Mouse (Mus musculus): ENCODE results near the gene Pde6b. TPM values are rescaled to one million over a fixed set of nuclear protein-coding genes. Genes with fewer than 3 reads are reported as not detected.

The Pde6b gene
- polyA plus RNA-seq, 1 experiment from 2014 or later = 0.27 TPM

- 89% methylated on average over 4 of the region's 4 CpGs for WGBS
- ATAC-seq (ENCODE audit: low read depth) = no peak
- no peak overlapping the region for H3K9ac ChIP-seq
- no peaks in the 10 kb centered on the region for H3K9me3 ChIP-seq
- H3K4me3 ChIP-seq = no peak overlapping the region
- H3K4me1 ChIP-seq (replicated peaks) = peaks cover 10% of the 10 kb centered on the region
- no peak overlapping the region for H3K4me2 ChIP-seq
- H3K27ac ChIP-seq (replicated peaks) = no peak overlapping the region
- no peaks in the 10 kb centered on the region for H3K27me3 ChIP-seq
- H3K36me3 ChIP-seq = peaks cover 72% of the 10 kb centered on the region
These were observed 85.5 kb downstream of the Pde6b start for GRCm38 (mm10) chr5:108473737-108474136.

GRCm38 (mm10) chr5:108475977-108476376, 87.8 kb downstream of the Pde6b start:
- Histone ChIP-seq H3K27ac (replicated peaks) (no peak overlapping the region), H3K9me3 (no peaks in the 10 kb centered on the region), H3K36me3 (peaks cover 78% of the 10 kb centered on the region), H3K27me3 (no peaks in the 10 kb centered on the region), H3K4me2 (no peak overlapping the region), H3K4me3 (no peak overlapping the region), H3K4me1 (replicated peaks) (no peaks in the 10 kb centered on the region), H3K9ac (no peak overlapping the region)
- ATAC-seq (ENCODE audit: low read depth) = no peak
- WGBS = 90% methylated on average over 3 of the region's 3 CpGs

Other genes with a start within 250 kb of the Pde6b start
- gene Dr1, start 119.5 kb upstream of the Pde6b start, polyA plus RNA-seq (2015; fragmentation: Nextera tagmentation; extraction: Ambion mirVana) = 39.7 and 47.1 TPM in 2 replicates
- 4.4 and 5.0 TPM in 2 replicates for gene Pigg, start 75.8 kb upstream of the Pde6b start, polyA plus RNA-seq (2015; fragmentation: Nextera tagmentation; extraction: Ambion mirVana)
- gene Gm42517, start 20.5 kb upstream of the Pde6b start, polyA plus RNA-seq (2015; fragmentation: Nextera tagmentation; extraction: Ambion mirVana) = 0.99 and 1.1 TPM in 2 replicates
- 419 and 442 TPM in 2 replicates for gene Atp5k, start 46.1 kb downstream of the Pde6b start, polyA plus RNA-seq (2015; fragmentation: Nextera tagmentation; extraction: Ambion mirVana)
- 0.20 TPM in 1 of 2 replicates, not detected in the other for gene Mfsd7a, start 60.5 kb downstream of the Pde6b start, polyA plus RNA-seq (2015; fragmentation: Nextera tagmentation; extraction: Ambion mirVana)
- 27.1 and 32.4 TPM in 2 replicates for gene Pcgf3, start 72.8 kb downstream of the Pde6b start, polyA plus RNA-seq (2015; fragmentation: Nextera tagmentation; extraction: Ambion mirVana)
- 117 and 120 TPM in 2 replicates for gene Cplx1, start 161.6 kb downstream of the Pde6b start, polyA plus RNA-seq (2015; fragmentation: Nextera tagmentation; extraction: Ambion mirVana)
- gene Gak, start 241.4 kb downstream of the Pde6b start, polyA plus RNA-seq (2015; fragmentation: Nextera tagmentation; extraction: Ambion mirVana) = 51.0 and 53.8 TPM in 2 replicates
- gene Tmem175, start 241.4 kb downstream of the Pde6b start, polyA plus RNA-seq (2015; fragmentation: Nextera tagmentation; extraction: Ambion mirVana) = 20.4 and 21.0 TPM in 2 replicates

All from neural tube, embryonic 13.5 days (tissue).